Mouse (Mus musculus): ENCODE measurements around the gene Txndc12. TPM values are rescaled to one million over a fixed set of nuclear protein-coding genes. Genes with fewer than 3 reads are reported as not detected.
A peak's percentile ranks its signal among the peaks of the same experiment; 100 is the strongest.

Gene Txndc12
- total and polyA plus RNA-seq, 3 experiments = 45.5 to 62.3 (median 52.7) TPM

- H3K79me2 ChIP-seq (replicated peaks; ENCODE audit: control insufficient read depth, extremely low read depth, insufficient read depth, poor library complexity, severe bottlenecking) = peaks cover 32% of the 10 kb centered on the region
- H3K4me2 ChIP-seq (ENCODE audit: insufficient read depth, low read depth, poor library complexity, severe bottlenecking) = no peak overlapping the region
- in situ Hi-C loops (cut with MboI; ENCODE audit: low pct_ligation_motif_present, low pct_unique_long_range_greater_than_20kb, low sequenced_read_pairs) = no loop called here
- no peak overlapping the region for H3K4me3 ChIP-seq (replicated peaks in 1 of 3; ENCODE audit: low read depth in 2 of 3, low read length in 2 of 3, poor library complexity in 1 of 3)
- DNase-seq (ENCODE audit: extremely low read depth) = no peak
- peaks cover 16 to 22% of the 10 kb centered on the region in 2 experiments for H3K36me3 ChIP-seq (replicated peaks in 1 of 2; ENCODE audit: control insufficient read depth in 1 of 2, insufficient read depth in 1 of 2, low read length in 1 of 2)
- H3K27me3 ChIP-seq (replicated peaks) = no peaks in the 10 kb centered on the region
- no peak overlapping the region for H3K9ac ChIP-seq (ENCODE audit: insufficient read depth, low read depth)
- H3K27ac ChIP-seq (ENCODE audit: insufficient read depth, low read depth) = no peak overlapping the region
- TF ChIP-seq MYC (IDR thresholded peaks at IDR 0.05; ENCODE audit: low read depth, low read length) = no peak
- TF ChIP-seq ELF1 (IDR thresholded peaks at IDR 0.05; ENCODE audit: low read depth, low read length) = no peak
- no peak for TF ChIP-seq TCF12 (IDR thresholded peaks at IDR 0.05; ENCODE audit: low read depth, low read length)
- TF ChIP-seq BHLHE40 (IDR thresholded peaks at IDR 0.05; ENCODE audit: low read depth, low read length) = no peak
- no peak for TF ChIP-seq ZNF384 (IDR thresholded peaks at IDR 0.05; ENCODE audit: low read depth, low read length)
- TF ChIP-seq PAX5 (IDR thresholded peaks at IDR 0.05; ENCODE audit: low read length) = no peak
- no peak for TF ChIP-seq ZC3H11A (IDR thresholded peaks at IDR 0.05; ENCODE audit: low read depth, low read length)
- TF ChIP-seq KAT2A (IDR thresholded peaks at IDR 0.05; ENCODE audit: insufficient replicate concordance, low read length) = no peak
- TF ChIP-seq POLR2AphosphoS2 (IDR thresholded peaks at IDR 0.05; ENCODE audit: low read depth, low read length) = no peak
- TF ChIP-seq MAZ (IDR thresholded peaks at IDR 0.05; ENCODE audit: low read depth, low read length) = no peak
- no peak for TF ChIP-seq RAD21 (IDR thresholded peaks at IDR 0.05; ENCODE audit: low read depth, low read length)
- dilution Hi-C loops (cut with MboI; ENCODE audit: extremely low pct_ligation_motif_present, extremely low pct_unique_long_range_greater_than_20kb, low sequenced_read_pairs) = no loop called here
- H3K4me1 ChIP-seq (ENCODE audit: control insufficient read depth in 1 of 2, insufficient read depth in 2 of 2) = peaks cover 4 to 43% of the 10 kb centered on the region in 2 experiments; a peak in 3 of 4 replicates
- no peaks in the 10 kb centered on the region for H3K9me3 ChIP-seq (replicated peaks; ENCODE audit: low read length)
Observed at GRCm38 (mm10) chr4:108830698-108831097, 3.7 kb upstream of the Txndc12 start.

- no peaks in the 10 kb centered on the region for H3K27me3 ChIP-seq (replicated peaks)
- peak within 1 kb of the TSS; percentile 72 to 89 (median 84) for H3K4me3 ChIP-seq (replicated peaks in 1 of 3; ENCODE audit: low read depth in 2 of 3, low read length in 2 of 3, poor library complexity in 1 of 3)
- H3K4me2 ChIP-seq (ENCODE audit: insufficient read depth, low read depth, poor library complexity, severe bottlenecking) = peak within 1 kb of the TSS; percentile 98; the same call in 1 of the 2 replicates
- in situ Hi-C loops (cut with MboI; ENCODE audit: low pct_ligation_motif_present, low pct_unique_long_range_greater_than_20kb, low sequenced_read_pairs) (no loop called here), dilution Hi-C loops (cut with MboI; ENCODE audit: extremely low pct_ligation_motif_present, extremely low pct_unique_long_range_greater_than_20kb, low sequenced_read_pairs) (no loop called here)
- peak within 1 kb of the TSS; percentile 98 for H3K27ac ChIP-seq (ENCODE audit: insufficient read depth, low read depth)
- H3K9ac ChIP-seq (ENCODE audit: insufficient read depth, low read depth) = peak within 1 kb of the TSS; percentile 98
- H3K36me3 ChIP-seq (replicated peaks in 1 of 2; ENCODE audit: control insufficient read depth in 1 of 2, insufficient read depth in 1 of 2, low read length in 1 of 2) = peaks cover 12 to 26% of the 10 kb centered on the region in 2 experiments
- H3K9me3 ChIP-seq (replicated peaks; ENCODE audit: low read length) = no peaks in the 10 kb centered on the region
- H3K79me2 ChIP-seq (replicated peaks; ENCODE audit: control insufficient read depth, extremely low read depth, insufficient read depth, poor library complexity, severe bottlenecking) = peaks cover 44% of the 10 kb centered on the region
- peaks cover 0 to 42% of the 10 kb centered on the region in 2 experiments; a peak in 2 of 4 replicates for H3K4me1 ChIP-seq (ENCODE audit: control insufficient read depth in 1 of 2, insufficient read depth in 2 of 2)
- DNase-seq (ENCODE audit: extremely low read depth) = peak; percentile 90
- TF ChIP-seq ZNF384 (IDR thresholded peaks at IDR 0.05; ENCODE audit: low read depth, low read length) (no peak), ZC3H11A (IDR thresholded peaks at IDR 0.05; ENCODE audit: low read depth, low read length) (no peak), MAX (IDR thresholded peaks at IDR 0.05; ENCODE audit: low read length) (no peak; the same call in 1 of the 2 replicates), SMC3 (IDR thresholded peaks at IDR 0.05; ENCODE audit: low read depth, low read length) (no peak), USF1 (IDR thresholded peaks at IDR 0.05; ENCODE audit: low read depth, low read length) (peak; percentile 95), CHD1 (IDR thresholded peaks at IDR 0.05; ENCODE audit: low read depth, low read length) (no peak; the same call in 1 of the 2 replicates), JUN (IDR thresholded peaks at IDR 0.05; ENCODE audit: insufficient read depth, low read depth, low read length) (no peak), MXI1 (IDR thresholded peaks at IDR 0.05; ENCODE audit: low read depth, low read length) (peak; percentile 78; the same call in 1 of the 2 replicates), E2F4 (IDR thresholded peaks at IDR 0.05; ENCODE audit: insufficient replicate concordance, low read depth, low read length) (no peak), POLR2AphosphoS2 (IDR thresholded peaks at IDR 0.05; ENCODE audit: low read depth, low read length) (no peak), JUND (conservative IDR thresholded peaks at IDR 0.05; ENCODE audit: low read depth, low read length) (no peak), CTCF (conservative IDR thresholded peaks at IDR 0.05 in 1 of 2, IDR thresholded peaks at IDR 0.05 in 1 of 2; ENCODE audit: low read depth in 2 of 2, low read length in 2 of 2) (no peak), MYC (IDR thresholded peaks at IDR 0.05; ENCODE audit: low read depth, low read length) (0 out of 2 replicates have a peak, but pooled peaks have one; percentile 10), HCFC1 (IDR thresholded peaks at IDR 0.05; ENCODE audit: low read depth, low read length) (peak; percentile 91), MAZ (IDR thresholded peaks at IDR 0.05; ENCODE audit: low read depth, low read length) (peak; percentile 80), POLR2A (IDR thresholded peaks at IDR 0.05; ENCODE audit: low read depth, low read length) (peak; percentile 66; the same call in 1 of the 2 replicates), CHD2 (IDR thresholded peaks at IDR 0.05; ENCODE audit: low read length) (peak; percentile 66; the same call in 1 of the 2 replicates), GABPA (IDR thresholded peaks at IDR 0.05; ENCODE audit: insufficient replicate concordance, low read depth, low read length) (no peak), ZKSCAN1 (IDR thresholded peaks at IDR 0.05; ENCODE audit: borderline replicate concordance, low read depth, low read length) (no peak), TCF12 (IDR thresholded peaks at IDR 0.05; ENCODE audit: low read depth, low read length) (peak; percentile 34; the same call in 1 of the 2 replicates), MEF2A (IDR thresholded peaks at IDR 0.05; ENCODE audit: borderline replicate concordance, low read depth, low read length) (peak; percentile 45; the same call in 1 of the 2 replicates), TBP (conservative IDR thresholded peaks at IDR 0.05; ENCODE audit: low read depth, low read length) (no peak), BHLHE40 (IDR thresholded peaks at IDR 0.05; ENCODE audit: low read depth, low read length) (peak; percentile 69), MAFK (IDR thresholded peaks at IDR 0.05; ENCODE audit: insufficient replicate concordance, low read length) (no peak), EP300 (IDR thresholded peaks at IDR 0.05; ENCODE audit: low read length) (no peak)
Observed at GRCm38 (mm10) chr4:108832916-108833827, 1.2 kb upstream of the Txndc12 start, which contains the start of gene Btf3l4. Gene Btf3l4 (minus strand): TSS chr4:108833614.

All from CH12.LX (cell line).